Mouse (Mus musculus) heart, adult 2 months (tissue): Measurements from ENCODE around the gene Gpr84.

Source experiments
- CTCF ChIP-seq: fragments of 200-600 bp; IDR thresholded peaks from 2 replicates; pipeline ENCODE4 v1.8.1; 2022; ENCODE audit warnings: antibody characterized with exemption, mild to moderate bottlenecking, moderate library complexity
- POLR2A ChIP-seq: fragments of 200-500 bp; IDR thresholded peaks from 2 replicates; pipeline ENCODE4 v1.6.1; 2011; ENCODE audit warnings: mild to moderate bottlenecking, low read depth, low read length, control low read depth; ENCODE audit not compliant: insufficient read depth

DNA sequence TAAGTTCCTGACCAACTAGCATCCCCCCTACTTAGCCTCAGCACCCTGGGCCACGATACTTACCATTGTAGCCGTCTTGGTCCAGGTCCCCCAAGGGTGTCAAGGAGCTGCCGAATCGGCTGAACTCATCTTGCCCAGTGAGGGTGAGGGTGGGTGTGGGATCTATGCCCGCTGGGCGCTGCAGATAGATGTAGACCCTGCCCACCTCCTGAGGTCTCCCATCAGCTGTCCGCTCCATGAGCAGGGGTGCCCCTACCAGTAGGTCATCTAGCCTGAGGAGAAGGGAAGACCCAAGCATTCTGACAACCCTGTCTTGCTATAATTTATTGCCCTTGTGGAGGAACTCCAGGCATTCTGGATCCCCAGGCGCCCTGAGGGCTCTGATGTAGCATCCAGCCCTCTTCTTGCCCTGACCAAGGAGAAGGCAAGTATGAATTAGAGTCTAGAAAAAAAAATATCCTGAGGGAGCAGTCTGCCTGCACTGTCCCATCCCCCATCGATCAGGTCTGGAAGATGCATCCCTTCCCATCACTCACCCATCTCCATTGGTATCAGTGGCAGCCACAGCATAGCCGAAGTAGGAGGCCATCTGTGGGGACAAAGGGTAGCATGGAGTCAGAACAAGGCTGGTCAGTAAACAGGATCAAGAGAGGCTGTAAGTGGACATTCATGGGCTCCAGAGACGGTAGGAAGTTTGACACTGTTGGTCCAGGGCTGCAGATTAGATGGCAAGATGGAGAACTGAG lies 43.3 kb upstream of the Gpr84 start:
- TF ChIP-seq CTCF = no peak
- no peak for TF ChIP-seq POLR2A
